Mouse (Mus musculus) frontal cortex, adult (tissue): Measurements from ENCODE around the gene Vmn1r157.
"Not testable (repeated sequence)": the region's sequence is repeated elsewhere in the genome, so short reads cannot be mapped to it uniquely, and the experiment has no call there.

ENCODE experiments used
- ATAC-seq: cut with Nextera tagmentation; 2 replicates; pipeline ENCODE4 v1.9.2; 2017; ENCODE audit warnings: mild to moderate bottlenecking, moderate library complexity, mixed read lengths; ENCODE audit not compliant: low TSS enrichment

Gene Vmn1r157

DNA sequence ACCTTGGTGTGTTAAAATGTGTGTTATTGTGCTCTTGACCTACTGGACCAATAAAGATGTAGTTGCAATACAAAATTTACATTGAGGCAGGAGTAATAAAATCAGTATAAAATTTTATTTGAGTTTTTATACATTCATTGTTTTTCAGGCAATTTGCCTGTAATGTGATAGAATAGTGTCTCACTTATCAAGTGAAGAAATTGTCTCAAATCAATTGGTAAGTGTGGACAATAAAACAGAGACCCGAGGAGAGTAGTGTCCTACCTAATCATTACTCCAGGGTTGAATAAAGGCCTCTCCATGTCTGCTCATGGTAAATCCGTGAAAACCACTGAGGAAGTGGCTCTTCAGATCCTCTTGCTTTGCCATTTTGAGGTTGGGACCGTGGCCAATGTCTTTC lies at the start of gene Vmn1r157:
Vmn1r157 (plus strand) TSS at position 301 of the 400 bp plus-strand sequence.
- not testable (repeated sequence) for ATAC-seq

DNA sequence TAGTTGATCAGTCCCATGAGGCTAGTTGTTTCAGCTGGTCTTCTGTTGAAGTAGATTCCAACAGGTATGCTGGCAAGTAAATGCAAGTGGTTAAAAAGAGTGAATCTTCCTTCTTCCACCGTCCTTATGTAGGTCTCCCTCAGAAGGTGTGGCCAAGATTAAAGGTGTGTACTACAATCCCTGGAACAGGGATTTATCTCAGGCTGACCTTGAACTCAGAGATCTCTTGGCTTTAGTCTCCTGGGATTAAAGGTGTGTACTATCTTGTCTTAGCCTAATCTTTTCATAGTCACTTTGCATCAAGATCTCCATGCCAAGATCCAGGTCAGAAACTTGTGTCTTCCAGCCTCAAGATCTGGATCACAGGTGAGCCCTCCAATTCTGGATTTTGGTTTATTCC lies 41.9 kb upstream of the Vmn1r157 start, which contains the start of gene Gm4567:
Gm4567 (minus strand) TSS at position 101 of the 400 bp plus-strand sequence.
- ATAC-seq, result not testable (repeated sequence)

DNA sequence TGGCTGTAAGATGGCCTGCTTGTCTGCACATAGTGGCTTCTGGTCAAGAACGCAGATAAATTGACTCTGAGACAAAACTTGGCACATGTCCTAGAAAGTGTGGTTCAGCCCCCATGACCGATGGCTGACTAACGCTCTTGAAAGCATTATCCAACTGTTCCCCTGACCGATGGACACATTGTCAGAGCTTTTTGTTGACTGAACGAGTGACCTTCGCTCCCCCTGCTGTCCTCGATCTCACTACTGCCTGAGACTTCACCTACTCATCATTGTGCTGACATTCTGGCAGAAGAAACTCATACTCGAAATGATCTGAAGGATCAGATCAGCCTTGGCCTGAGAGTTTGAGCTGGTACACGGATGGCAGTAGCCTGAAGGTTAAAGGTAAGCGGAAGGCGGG lies 14.5 kb downstream of the Vmn1r157 start:
- not testable (repeated sequence) for ATAC-seq

DNA sequence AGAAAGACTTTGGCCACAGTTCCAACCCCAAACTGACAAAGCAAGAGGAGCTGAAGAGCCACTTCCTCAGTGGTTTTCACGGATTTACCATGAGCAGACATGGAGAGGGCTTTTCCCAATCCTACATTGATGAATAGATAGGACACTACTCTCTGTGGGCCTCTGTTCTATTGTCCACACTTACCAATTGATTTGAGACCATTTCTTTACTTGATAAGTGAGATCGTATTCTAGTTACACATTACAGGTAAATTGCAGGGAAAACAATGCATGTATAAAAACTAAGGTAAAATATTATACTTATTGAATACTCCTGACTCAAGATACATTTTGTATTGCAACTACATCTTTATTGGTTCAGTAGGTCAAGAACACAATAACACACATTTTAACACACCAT lies 29.2 kb downstream of the Vmn1r157 start, which contains the start of gene Vmn1r158:
Vmn1r158 (minus strand) TSS at position 101 of the 400 bp plus-strand sequence.
- not testable (repeated sequence) for ATAC-seq
